Mouse (Mus musculus): Measurements from ENCODE around the gene Tulp2. TPM values are rescaled to one million over a fixed set of nuclear protein-coding genes. Genes with fewer than 3 reads are reported as not detected.
"Not testable (repeated sequence)": the region's sequence is repeated elsewhere in the genome, so short reads cannot be mapped to it uniquely, and the experiment has no call there.

Tulp2 gene
- polyA plus RNA-seq, 1 experiment = not detected

DNA sequence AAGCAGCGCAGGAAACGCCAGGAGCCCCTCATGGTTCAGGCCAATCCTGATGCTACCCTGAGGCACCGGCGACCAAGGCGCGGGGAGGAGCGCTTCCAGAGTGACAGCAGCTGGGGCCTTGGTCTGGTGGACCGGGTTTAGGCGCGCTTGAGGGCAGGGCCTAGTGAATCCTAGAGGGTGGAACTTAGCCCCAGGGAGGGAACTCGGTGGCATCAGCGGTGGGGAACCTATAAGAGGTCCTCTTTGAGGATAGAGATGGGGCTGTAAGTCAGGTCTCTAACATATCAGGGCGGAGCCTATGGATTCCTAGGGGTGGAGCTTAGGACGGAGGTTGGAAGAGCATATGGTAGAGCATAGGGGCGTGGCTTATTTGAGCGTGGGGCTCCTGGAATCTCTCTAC lies 33.8 kb downstream of the Tulp2 start:
- H3K4me3 ChIP-seq (ENCODE audit: insufficient read depth, low read length) = no peak overlapping the region
- no peak overlapping the region for H3K27ac ChIP-seq (ENCODE audit: insufficient read depth, low read length)
- TF ChIP-seq POLR2A (IDR thresholded peaks at IDR 0.05; ENCODE audit: low read depth, low read length) = no peak
- TF ChIP-seq CTCF (IDR thresholded peaks at IDR 0.05; ENCODE audit: borderline replicate concordance, insufficient read depth, low read length) = no peak
- H3K4me1 ChIP-seq (ENCODE audit: control insufficient read depth, insufficient read depth, low read length) = no peaks in the 10 kb centered on the region

DNA sequence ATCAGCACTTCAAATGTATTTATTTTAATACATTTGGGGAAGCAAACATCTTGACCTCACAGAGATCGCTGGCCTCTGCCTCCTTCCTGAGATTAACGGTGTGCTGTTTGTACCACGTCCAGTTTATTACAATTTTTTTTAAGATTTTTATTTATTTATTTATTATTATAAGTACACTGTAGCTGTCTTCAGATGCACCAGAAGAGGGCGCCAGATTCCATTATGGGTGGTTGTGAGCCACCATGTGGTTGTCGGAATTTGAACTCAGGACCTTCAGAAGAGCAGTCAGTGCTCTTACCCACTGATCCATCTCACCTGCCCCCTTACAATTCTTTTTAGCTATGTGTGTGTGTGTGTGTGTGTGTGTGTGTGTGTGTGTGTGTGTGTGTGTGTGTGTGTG lies 35.2 kb downstream of the Tulp2 start:
- not testable (repeated sequence) for H3K4me1 ChIP-seq (ENCODE audit: control insufficient read depth, insufficient read depth, low read length); H3K4me3 ChIP-seq (ENCODE audit: insufficient read depth, low read length); H3K27ac ChIP-seq (ENCODE audit: insufficient read depth, low read length)

DNA sequence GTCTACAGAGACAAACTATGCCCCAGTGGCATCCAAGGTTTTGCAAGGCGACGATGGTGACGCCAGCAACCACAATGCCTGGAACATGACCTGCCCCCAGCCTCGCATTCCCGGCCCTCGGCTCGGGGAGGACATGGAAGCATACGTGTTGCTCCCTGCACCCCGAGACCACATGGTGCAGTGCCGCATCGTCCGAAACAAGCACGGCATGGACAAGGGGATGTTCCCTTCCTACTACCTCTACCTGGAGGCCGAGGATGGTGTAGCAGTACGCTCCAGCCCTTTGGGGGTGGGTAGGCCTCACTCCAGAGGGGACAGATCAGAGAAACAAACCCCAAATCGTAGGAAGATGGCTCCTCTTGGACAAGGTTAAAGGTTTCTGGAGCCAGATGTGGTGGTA lies 36.9 kb downstream of the Tulp2 start:
- TF ChIP-seq CTCF (IDR thresholded peaks at IDR 0.05; ENCODE audit: borderline replicate concordance, insufficient read depth, low read length) (no peak), POLR2A (IDR thresholded peaks at IDR 0.05; ENCODE audit: low read depth, low read length) (no peak)
- Histone ChIP-seq H3K4me3 (ENCODE audit: insufficient read depth, low read length) (no peak overlapping the region), H3K27ac (ENCODE audit: insufficient read depth, low read length) (no peak overlapping the region), H3K4me1 (ENCODE audit: control insufficient read depth, insufficient read depth, low read length) (peaks cover 3% of the 10 kb centered on the region; the same call in 1 of the 2 replicates)

DNA sequence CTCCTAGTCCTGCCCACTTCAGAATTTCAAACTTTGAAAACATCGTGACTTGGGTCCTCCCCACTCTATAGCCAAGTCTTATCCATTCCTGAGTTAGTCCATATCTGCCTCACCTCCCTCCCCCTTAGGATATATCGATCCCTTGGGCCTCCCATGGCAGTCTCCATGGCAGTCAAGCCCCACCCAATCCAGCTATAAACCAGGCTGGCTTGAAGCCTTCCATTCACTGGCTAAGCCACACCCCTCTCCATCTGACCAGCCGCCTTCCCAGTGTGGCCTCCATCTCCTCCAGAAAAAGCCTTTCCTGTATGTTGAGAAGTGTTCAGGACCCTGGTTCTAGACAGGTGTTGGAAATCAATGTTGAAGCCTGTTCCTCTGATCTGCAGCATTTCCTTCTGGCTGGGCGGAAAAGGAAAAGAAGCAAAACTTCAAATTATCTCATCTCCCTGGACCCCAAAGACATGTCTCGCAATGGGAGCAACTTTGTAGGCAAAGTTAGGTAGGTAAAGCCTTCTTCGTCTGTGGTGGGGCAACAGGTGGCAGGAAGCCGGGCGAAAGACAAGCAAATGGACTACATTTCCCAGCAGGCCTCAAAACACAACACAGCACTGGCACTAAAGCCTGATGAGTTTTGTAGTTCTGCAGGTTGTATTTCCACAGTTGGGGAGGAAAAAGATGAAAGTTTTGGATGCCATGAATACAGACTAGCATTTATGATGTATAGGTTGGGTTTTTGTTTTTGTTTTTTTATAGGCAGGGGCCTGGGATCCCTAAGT lies 37.9 kb downstream of the Tulp2 start:
- H3K4me1 ChIP-seq (ENCODE audit: control insufficient read depth, insufficient read depth, low read length) = peaks cover 3% of the 10 kb centered on the region; the same call in 1 of the 2 replicates
- TF ChIP-seq CTCF (IDR thresholded peaks at IDR 0.05; ENCODE audit: borderline replicate concordance, insufficient read depth, low read length) (no peak), POLR2A (IDR thresholded peaks at IDR 0.05; ENCODE audit: low read depth, low read length) (no peak)
- no peak overlapping the region for H3K27ac ChIP-seq (ENCODE audit: insufficient read depth, low read length)

DNA sequence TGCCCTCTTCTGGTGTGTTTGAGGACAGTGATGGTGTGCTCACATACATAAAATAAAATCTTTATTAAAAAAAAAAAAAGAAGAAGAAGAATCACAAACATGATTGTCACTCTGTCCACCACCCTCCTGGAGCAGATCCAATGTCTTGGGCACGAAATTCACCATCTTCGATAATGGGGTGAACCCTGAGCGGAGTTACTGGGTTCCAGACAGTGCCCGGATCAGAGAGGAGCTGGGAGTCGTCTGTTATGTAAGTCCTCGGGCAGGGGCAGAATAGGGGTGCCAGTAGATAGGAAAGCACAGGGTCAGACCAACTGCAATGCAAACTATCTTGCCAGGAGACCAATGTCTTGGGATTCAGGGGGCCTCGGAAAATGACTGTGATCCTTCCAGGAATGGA lies 38.9 kb downstream of the Tulp2 start:
- H3K27ac ChIP-seq (ENCODE audit: insufficient read depth, low read length) = no peak overlapping the region
- H3K4me3 ChIP-seq (ENCODE audit: insufficient read depth, low read length) = no peak overlapping the region
- peaks cover 3% of the 10 kb centered on the region; the same call in 1 of the 2 replicates for H3K4me1 ChIP-seq (ENCODE audit: control insufficient read depth, insufficient read depth, low read length)
- TF ChIP-seq POLR2A (IDR thresholded peaks at IDR 0.05; ENCODE audit: low read depth, low read length) (no peak), CTCF (IDR thresholded peaks at IDR 0.05; ENCODE audit: borderline replicate concordance, insufficient read depth, low read length) (no peak)

More for the DNA sequence above, 37.9 kb downstream of the Tulp2 start:
- no peak overlapping the region for H3K4me3 ChIP-seq (ENCODE audit: insufficient read depth, low read length)

DNA sequence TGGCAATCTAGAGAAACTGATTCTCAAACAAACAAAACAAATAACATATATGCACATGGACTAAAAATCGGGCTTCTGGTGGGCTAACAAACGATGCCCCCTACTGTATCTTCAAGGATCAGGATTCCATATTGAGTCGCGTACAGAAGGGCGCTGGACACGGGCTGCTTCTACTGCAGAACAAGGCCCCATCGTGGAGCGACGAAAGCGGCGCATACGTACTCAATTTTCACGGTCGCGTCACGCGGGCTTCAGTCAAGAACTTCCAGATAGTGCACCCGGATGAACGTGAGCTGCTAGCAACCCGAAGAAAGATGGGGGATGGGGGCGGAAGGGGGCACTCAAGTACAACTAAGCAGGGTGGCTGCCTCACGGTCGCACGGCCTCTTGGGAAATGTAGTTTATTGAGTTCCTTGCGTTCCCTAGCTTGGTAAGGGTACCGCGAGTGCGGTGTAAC lies 40.1 kb downstream of the Tulp2 start:
- H3K27ac ChIP-seq (ENCODE audit: insufficient read depth, low read length) = peak overlapping the region; percentile 87
- TF ChIP-seq POLR2A (IDR thresholded peaks at IDR 0.05; ENCODE audit: low read depth, low read length) (peak; percentile 63), CTCF (IDR thresholded peaks at IDR 0.05; ENCODE audit: borderline replicate concordance, insufficient read depth, low read length) (no peak)
- peaks cover 3% of the 10 kb centered on the region; the same call in 1 of the 2 replicates for H3K4me1 ChIP-seq (ENCODE audit: control insufficient read depth, insufficient read depth, low read length)
- H3K4me3 ChIP-seq (ENCODE audit: insufficient read depth, low read length) = peak overlapping the region; percentile 50

DNA sequence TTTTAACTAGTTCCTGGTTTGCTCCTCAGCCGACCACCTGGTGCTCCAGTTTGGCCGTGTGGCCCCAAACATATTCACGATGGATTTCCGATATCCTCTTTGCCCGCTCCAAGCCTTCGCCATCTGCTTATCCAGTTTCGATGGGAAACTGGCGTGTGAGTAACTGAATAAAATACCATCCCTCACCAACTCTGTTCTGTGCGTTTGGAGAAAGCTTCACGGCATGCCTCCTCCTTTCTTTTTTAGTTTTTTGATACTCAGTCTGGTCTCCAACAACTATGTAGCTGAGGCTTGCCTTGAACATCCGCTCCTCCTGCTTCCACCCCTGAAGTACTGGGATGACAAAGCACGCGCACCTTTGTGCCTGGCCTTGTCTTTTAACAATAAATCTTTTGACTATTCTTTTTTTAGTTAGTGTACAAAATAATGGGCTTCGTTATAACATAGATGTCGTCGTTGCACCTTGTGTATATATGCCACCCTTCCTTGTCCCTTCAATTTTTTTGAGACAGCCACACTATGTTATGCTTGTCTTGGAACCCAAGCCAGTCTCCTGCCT lies 40.6 kb downstream of the Tulp2 start:
- 0 out of 2 replicates have a peak overlapping the region, but pooled peaks have one; percentile 12 for H3K27ac ChIP-seq (ENCODE audit: insufficient read depth, low read length)
- no peak for TF ChIP-seq CTCF (IDR thresholded peaks at IDR 0.05; ENCODE audit: borderline replicate concordance, insufficient read depth, low read length)
- peaks cover 3% of the 10 kb centered on the region; the same call in 1 of the 2 replicates for H3K4me1 ChIP-seq (ENCODE audit: control insufficient read depth, insufficient read depth, low read length)
- H3K4me3 ChIP-seq (ENCODE audit: insufficient read depth, low read length) = 0 out of 2 replicates have a peak overlapping the region, but pooled peaks have one; percentile 6

DNA sequence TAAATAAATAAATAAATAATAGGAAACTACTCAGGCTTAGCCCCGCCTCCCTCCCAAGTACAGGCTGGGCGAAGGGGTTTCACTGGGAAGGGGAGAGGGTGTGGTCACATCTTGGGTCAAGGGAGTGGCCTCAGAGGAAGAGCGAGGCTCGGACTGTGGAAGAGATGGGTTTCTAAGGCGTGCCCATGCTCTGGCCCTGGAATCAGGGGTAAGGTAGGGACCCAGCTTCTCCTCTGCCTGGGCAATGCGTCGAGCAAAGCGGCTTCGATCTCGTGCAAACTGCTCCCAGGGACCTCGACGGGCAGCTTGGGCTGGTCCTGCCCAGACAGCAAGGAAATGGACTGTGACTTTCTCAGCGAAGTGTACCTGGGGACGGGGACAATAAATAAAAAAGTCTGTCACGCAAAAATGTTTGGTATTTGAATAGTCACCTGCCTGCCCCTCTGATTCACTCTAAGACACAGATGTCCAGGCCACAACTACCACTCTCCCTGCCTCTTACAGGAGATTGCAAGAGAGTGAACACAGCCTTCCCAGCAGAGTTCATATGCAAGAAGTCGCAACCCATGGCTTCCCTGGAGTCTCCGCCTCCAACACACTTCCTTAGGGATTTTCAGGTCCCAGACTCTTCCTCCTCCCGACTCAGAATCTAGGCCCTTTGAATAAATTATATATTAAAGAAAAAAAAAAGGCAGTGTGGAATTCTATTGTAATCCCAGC lies 41.4 kb downstream of the Tulp2 start:
- H3K27ac ChIP-seq (ENCODE audit: insufficient read depth, low read length) = peak overlapping the region; percentile 77
- H3K4me3 ChIP-seq (ENCODE audit: insufficient read depth, low read length) = peak overlapping the region; percentile 29
- TF ChIP-seq CTCF (IDR thresholded peaks at IDR 0.05; ENCODE audit: borderline replicate concordance, insufficient read depth, low read length) (no peak), POLR2A (IDR thresholded peaks at IDR 0.05; ENCODE audit: low read depth, low read length) (0 out of 2 replicates have a peak, but pooled peaks have one; percentile 12)
- H3K4me1 ChIP-seq (ENCODE audit: control insufficient read depth, insufficient read depth, low read length) = peaks cover 3% of the 10 kb centered on the region; the same call in 1 of the 2 replicates

DNA sequence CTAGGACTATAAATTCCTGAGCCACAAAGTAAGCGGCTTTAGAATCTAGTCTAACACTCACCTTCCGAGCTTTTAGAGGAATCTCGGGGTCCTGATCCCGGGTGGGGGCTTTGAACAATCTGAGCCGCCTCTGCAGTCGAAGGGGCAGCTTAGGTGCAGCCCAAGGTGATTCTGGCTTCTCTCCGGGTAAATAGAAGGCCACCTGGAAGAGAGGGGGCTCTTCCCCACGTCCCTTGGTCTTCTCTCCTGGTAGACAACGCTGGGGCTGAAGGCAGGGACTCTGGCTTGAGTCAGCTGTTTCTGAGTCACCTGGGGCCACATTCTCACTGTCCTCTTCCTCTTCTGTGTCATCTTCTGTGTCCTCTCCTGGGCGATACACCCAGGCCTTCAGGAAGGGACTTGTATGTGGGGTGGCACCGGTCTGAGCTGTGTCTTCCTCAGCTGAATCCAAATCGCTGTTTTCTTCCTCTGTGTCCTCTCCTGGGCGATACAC lies 42.0 kb downstream of the Tulp2 start:
- TF ChIP-seq POLR2A (IDR thresholded peaks at IDR 0.05; ENCODE audit: low read depth, low read length) (no peak), CTCF (IDR thresholded peaks at IDR 0.05; ENCODE audit: borderline replicate concordance, insufficient read depth, low read length) (no peak)
- H3K4me1 ChIP-seq (ENCODE audit: control insufficient read depth, insufficient read depth, low read length) = peaks cover 3% of the 10 kb centered on the region; the same call in 1 of the 2 replicates
- H3K27ac ChIP-seq (ENCODE audit: insufficient read depth, low read length) = peak overlapping the region; percentile 41
- H3K4me3 ChIP-seq (ENCODE audit: insufficient read depth, low read length) = peak overlapping the region; percentile 29

All from embryonic fibroblast, embryonic 13.5 days (primary cell).